Mouse (Mus musculus): Measurements from ENCODE around the gene Cmtm2a.

DNA sequence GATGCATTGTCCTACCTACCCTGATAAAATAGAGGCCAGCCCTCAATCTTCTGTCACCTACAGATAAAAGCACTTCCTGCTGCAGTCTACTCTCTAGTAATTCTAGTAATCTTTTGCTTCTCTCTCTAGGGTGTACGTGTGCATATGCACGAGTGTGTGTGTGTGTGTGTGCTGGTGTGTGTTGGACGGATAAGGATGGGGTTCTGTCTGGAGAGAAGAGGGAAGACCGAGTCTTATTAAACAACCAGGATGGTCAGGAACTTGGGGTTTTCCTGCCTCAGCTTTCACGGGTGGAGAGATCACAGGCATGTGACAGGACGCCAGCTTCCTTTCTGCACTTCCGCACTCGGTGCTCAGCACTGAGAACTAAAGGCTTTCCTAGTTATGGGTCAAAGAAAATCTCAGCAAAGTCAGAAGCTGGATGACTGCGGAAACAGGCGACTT is 53.5 kb downstream of the Cmtm2a start:
- TF ChIP-seq CTCF (conservative IDR thresholded peaks at IDR 0.05 in 1 of 2, IDR thresholded peaks at IDR 0.05 in 1 of 2; ENCODE audit: low read depth in 2 of 2, low read length in 2 of 2) (no peak), MEF2A (IDR thresholded peaks at IDR 0.05; ENCODE audit: borderline replicate concordance, low read depth, low read length) (no peak), POLR2A (IDR thresholded peaks at IDR 0.05; ENCODE audit: low read depth, low read length) (no peak), HCFC1 (IDR thresholded peaks at IDR 0.05; ENCODE audit: low read depth, low read length) (no peak), CHD1 (IDR thresholded peaks at IDR 0.05; ENCODE audit: low read depth, low read length) (no peak)

Data from CH12.LX (cell line).